Mouse (Mus musculus) limb, embryonic 13.5 days (tissue): Measurements from ENCODE around the gene Dhdh. TPM values are rescaled to one million over a fixed set of nuclear protein-coding genes. Genes with fewer than 3 reads are reported as not detected.

Experiments used
- ATAC-seq: fragments of 200-750 bp; cut with Nextera tagmentation; 2 replicates; pipeline ENCODE4 v1.8.0; 2017; ENCODE audit warnings: low read depth, moderate number of reproducible peaks, moderate TSS enrichment; ENCODE audit not compliant: low FRiP score
- H3K27ac ChIP-seq: fragments of 300-500 bp; sonication (generic); 2 replicates; pipeline ENCODE4 v1.5.1; 2015; ENCODE audit warnings: inconsistent platforms, mild to moderate bottlenecking, moderate library complexity
- H3K27me3 ChIP-seq: fragments of 300-500 bp; sonication (generic); 2 replicates; pipeline ENCODE4 v1.6.1; 2015; ENCODE audit warnings: mild to moderate bottlenecking, inconsistent platforms
- H3K36me3 ChIP-seq: fragments of 300-500 bp; sonication (generic); 2 replicates; pipeline ENCODE4 v1.6.1; 2015; ENCODE audit warnings: inconsistent platforms, mild to moderate bottlenecking, moderate library complexity
- H3K4me1 ChIP-seq: fragments of 300-500 bp; sonication (generic); 2 replicates; pipeline ENCODE4 v1.6.1; 2015; ENCODE audit warnings: inconsistent platforms
- H3K4me2 ChIP-seq: fragments of 300-500 bp; sonication (generic); replicated peaks from 2 replicates; pipeline ENCODE4 v1.6.1; 2015; ENCODE audit warnings: inconsistent platforms, mild to moderate bottlenecking, moderate library complexity
- H3K4me3 ChIP-seq: fragments of 300-500 bp; sonication (generic); 2 replicates; pipeline ENCODE4 v1.5.1; 2015; ENCODE audit warnings: moderate library complexity, mild to moderate bottlenecking, inconsistent platforms
- H3K9ac ChIP-seq: fragments of 300-500 bp; sonication (generic); 2 replicates; pipeline ENCODE4 v1.6.1; 2015; ENCODE audit warnings: mild to moderate bottlenecking, inconsistent platforms
- H3K9me3 ChIP-seq: fragments of 300-500 bp; sonication (generic); 2 replicates; pipeline ENCODE4 v1.6.1; 2016; ENCODE audit warnings: inconsistent platforms
- WGBS: fragments of 180-500 bp; shearing (Covaris S2); methylation state at CpG from one replicate; pipeline ENCODE4 v1.1.7; 2015; 5-methylcytosine and 5-hydroxymethylcytosine counted together
- polyA plus RNA-seq: library from polyadenylated mRNA; unstranded; fragments of >200 nt; fragmentation: Nextera tagmentation; extraction: Ambion mirVana; gene quantifications from 2 replicates; pipeline ENCODE4 v1.2.1, GENCODE M21; 2015

Gene Dhdh
- polyA plus RNA-seq, 1 experiment from 2014 or later: 2.9 TPM

DNA sequence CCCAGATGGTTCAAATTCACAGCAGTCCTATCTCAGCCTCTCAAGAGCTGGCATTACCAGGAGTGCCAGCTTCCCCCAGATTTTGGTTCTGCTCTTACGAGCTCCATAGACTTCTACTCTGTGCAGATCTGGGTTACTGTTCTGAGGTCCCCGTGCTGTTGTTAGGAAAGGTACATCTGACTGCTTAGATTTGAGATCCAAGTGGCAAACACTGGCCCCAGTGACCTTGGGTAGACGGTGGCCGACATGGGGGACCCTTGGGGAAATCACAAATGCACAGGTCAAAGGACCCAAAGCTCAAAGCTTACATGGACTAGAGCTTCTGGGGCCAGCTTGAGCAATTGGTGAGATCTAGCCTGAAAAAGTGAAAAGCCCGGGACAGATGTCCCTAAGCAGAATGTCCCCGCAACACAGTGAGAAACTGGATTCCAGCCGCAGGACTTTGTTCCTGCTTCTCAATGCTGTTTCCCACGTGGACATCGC is 31.8 kb downstream of the Dhdh start:
- H3K9ac ChIP-seq: 0 out of 2 replicates have a peak overlapping the region, but pooled peaks have one; percentile 91
- ATAC-seq: no peak
- H3K36me3 ChIP-seq: peaks cover 66% of the 10 kb centered on the region
- 52% methylated on average over 9 of the region's 9 CpGs for WGBS
- no peaks in the 10 kb centered on the region for H3K27me3 ChIP-seq
- peaks cover 40% of the 10 kb centered on the region for H3K4me1 ChIP-seq
- peak overlapping the region; percentile 89 for H3K4me3 ChIP-seq
- peak overlapping the region; percentile 88 for H3K4me2 ChIP-seq
- peak overlapping the region; percentile 52; the same call in 1 of the 2 replicates for H3K27ac ChIP-seq
- H3K9me3 ChIP-seq: no peaks in the 10 kb centered on the region

DNA sequence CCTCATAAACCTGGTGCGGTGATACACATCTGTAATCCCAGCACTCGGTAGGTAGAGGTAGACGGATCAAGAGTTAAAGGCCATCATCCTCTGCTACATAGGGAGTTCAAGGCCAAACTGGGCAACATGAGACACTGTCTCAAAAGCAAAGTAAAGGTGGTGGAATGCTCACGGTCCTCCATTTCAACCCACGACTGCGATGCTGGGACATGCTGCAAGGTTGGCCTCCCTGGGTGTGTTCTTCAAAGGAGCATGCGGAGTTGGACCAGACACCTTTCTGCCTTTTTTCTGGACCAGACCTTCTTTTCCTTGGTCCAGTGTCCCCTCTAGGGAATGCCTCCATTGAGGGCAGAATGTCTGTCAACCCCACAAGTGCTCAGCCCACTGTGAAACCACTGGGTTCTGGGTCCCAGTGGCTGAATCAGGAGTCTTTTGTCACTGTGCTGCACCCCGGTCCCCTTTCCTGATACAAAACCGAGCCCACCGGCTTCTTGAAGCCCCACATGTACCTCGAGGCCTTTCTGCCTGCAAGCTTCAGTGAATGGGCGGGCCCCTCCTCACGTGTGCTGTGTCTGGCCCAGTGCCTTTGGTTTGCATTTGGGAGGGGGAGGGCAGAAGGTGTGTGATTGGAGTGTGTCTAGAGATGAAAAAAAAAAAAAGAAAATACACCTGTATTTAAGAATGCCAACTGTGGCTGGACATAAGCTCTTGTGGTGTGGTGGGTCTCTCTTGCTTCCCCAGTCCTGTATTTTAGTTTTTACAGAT is 32.5 kb downstream of the Dhdh start:
- H3K4me1 ChIP-seq: peaks cover 35% of the 10 kb centered on the region
- no peak overlapping the region; the same call in 1 of the 2 replicates for H3K27ac ChIP-seq
- H3K36me3 ChIP-seq: peaks cover 67% of the 10 kb centered on the region
- ATAC-seq: no peak
- WGBS: 71% methylated on average over 13 of the region's 13 CpGs
- no peak overlapping the region for H3K4me2 ChIP-seq
- no peaks in the 10 kb centered on the region for H3K27me3 ChIP-seq
- no peak overlapping the region for H3K9ac ChIP-seq
- no peaks in the 10 kb centered on the region for H3K9me3 ChIP-seq
- no peak overlapping the region for H3K4me3 ChIP-seq

- H3K4me3 ChIP-seq: no peak overlapping the region
- ATAC-seq: no peak
- no peaks in the 10 kb centered on the region for H3K27me3 ChIP-seq
- H3K9me3 ChIP-seq: no peaks in the 10 kb centered on the region
- H3K9ac ChIP-seq: no peak overlapping the region
- WGBS: 94% methylated on average over 15 of the region's 15 CpGs
- peaks cover 73% of the 10 kb centered on the region for H3K36me3 ChIP-seq
- no peak overlapping the region for H3K27ac ChIP-seq
- H3K4me1 ChIP-seq: peaks cover 24% of the 10 kb centered on the region
- no peak overlapping the region for H3K4me2 ChIP-seq
These were observed 33.6 kb downstream of the Dhdh start for GRCm38 (mm10) chr7:45454971-45455370.

GRCm38 (mm10) chr7:45451344-45451982 is 37.1 kb downstream of the Dhdh start:
- 0 out of 2 replicates have a peak, but pooled peaks have one; percentile 45 for ATAC-seq
- Histone ChIP-seq H3K36me3 (peaks cover 72% of the 10 kb centered on the region), H3K4me3 (no peak overlapping the region), H3K27ac (no peak overlapping the region), H3K4me2 (no peak overlapping the region), H3K27me3 (no peaks in the 10 kb centered on the region), H3K9me3 (no peaks in the 10 kb centered on the region), H3K4me1 (peaks cover 4% of the 10 kb centered on the region; the same call in 1 of the 2 replicates), H3K9ac (no peak overlapping the region)
- WGBS: 55% methylated on average over 23 of the region's 23 CpGs

DNA sequence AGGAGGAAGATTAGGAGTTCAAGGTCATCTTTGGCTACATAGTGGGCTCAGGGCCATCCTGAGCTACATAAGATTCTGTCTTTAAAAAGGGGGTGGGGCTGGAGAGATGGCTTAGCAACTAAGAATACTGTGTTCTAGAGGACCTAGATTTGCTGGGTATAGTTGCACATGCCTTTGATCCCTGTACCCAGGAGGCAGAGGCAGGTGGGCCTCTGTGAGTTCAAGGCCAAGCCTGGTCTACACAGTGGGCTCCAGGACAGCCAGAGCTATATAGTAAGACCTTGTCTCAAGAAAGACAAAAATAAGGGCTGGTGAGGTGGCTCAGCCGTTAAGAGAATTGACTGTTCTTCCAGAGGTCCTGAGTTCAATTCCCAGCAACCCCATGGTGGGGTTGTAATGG is 38.6 kb downstream of the Dhdh start:
- Histone ChIP-seq H3K27me3 (no peaks in the 10 kb centered on the region), H3K4me1 (no peaks in the 10 kb centered on the region), H3K36me3 (peaks cover 72% of the 10 kb centered on the region), H3K9ac (no peak overlapping the region), H3K4me3 (no peak overlapping the region), H3K27ac (no peak overlapping the region), H3K4me2 (no peak overlapping the region), H3K9me3 (no peaks in the 10 kb centered on the region)
- 91% methylated on average over 1 of the region's 1 CpGs for WGBS
- ATAC-seq: no peak

DNA sequence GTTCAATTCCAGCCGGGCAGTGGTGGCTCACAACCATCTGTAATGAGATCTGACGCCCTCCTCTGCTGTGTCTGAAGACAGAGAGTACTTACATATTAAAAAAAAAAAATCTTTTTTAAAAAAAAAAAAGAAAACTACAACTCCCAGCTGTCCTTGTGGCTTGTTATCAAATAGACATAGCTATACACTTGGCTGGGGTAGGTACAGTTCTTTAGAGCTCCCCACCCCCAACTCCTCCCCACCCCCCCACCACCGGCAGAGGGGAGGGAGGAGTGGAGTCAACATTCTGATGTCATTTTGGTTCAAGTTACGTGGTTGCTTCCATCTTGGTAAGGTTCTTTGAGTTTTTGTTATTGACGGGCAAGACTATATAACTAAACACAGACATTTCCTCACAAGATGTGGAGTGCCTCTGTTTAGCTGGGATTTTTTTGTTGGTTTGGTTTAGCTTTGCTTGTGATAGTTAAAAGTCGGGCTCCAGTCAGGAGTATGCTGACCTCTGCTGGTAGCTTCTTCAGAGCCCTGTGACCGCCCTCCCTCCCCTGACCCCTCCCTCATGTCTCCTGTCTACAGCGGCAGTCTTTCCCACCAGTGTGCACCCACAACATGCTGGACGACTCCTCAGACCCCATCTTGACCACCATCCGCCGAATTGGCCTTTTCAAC is 41.1 kb downstream of the Dhdh start:
- peaks cover 74% of the 10 kb centered on the region for H3K36me3 ChIP-seq
- no peaks in the 10 kb centered on the region for H3K27me3 ChIP-seq
- H3K9ac ChIP-seq: no peak overlapping the region
- WGBS: 32% methylated on average over 11 of the region's 11 CpGs
- H3K27ac ChIP-seq: no peak overlapping the region
- H3K4me2 ChIP-seq: no peak overlapping the region
- no peak overlapping the region for H3K4me3 ChIP-seq
- ATAC-seq: peak; percentile 37
- no peaks in the 10 kb centered on the region for H3K9me3 ChIP-seq
- H3K4me1 ChIP-seq: no peaks in the 10 kb centered on the region

GRCm38 (mm10) chr7:45446589-45446988 is 42.0 kb downstream of the Dhdh start:
- Histone ChIP-seq H3K9ac (no peak overlapping the region), H3K27ac (no peak overlapping the region), H3K4me3 (no peak overlapping the region), H3K9me3 (no peaks in the 10 kb centered on the region), H3K4me2 (no peak overlapping the region), H3K4me1 (no peaks in the 10 kb centered on the region), H3K36me3 (peaks cover 70% of the 10 kb centered on the region), H3K27me3 (no peaks in the 10 kb centered on the region)
- ATAC-seq: no peak

DNA sequence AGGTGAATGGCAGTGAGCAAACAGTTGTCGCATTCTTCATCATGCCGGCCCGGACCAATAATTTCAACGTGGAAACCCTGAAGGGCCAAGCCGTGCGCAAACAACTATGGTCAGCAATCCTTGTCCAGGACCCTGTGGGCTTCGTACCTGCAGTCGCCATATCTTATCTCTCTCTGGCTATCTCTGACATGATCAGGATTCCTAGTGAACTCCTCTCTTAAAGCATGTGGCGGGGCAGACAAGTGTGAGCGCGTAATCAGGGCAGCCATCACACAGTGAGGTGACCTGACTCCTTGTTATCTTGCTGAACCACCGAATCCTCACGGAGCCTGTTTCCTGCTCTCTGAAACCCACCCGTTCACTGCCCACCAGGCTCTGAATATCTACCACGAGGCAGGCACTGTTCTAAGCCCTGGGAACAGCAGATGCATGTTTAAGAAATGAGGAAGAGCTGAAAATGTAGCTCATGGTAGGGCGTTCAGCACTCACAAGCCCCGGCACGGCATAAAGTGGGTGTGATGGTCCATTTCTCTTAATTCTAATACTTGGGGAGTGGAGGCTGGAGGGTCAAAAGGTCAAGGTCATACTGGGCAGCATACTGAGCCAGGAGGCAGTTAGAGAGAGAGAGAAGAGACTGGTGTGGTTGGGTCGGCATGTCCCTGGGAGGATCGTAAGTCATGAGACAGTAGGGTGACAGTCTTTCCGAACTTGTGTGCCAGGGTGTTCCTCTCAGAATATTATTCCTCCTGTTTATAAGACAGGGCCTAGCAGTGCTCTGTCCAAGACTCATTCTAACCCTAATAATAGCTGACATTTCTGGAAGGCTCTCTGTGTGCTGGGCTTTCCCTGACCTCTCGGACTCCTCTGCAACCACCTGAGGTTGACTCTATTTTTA is 44.8 kb downstream of the Dhdh start:
- Histone ChIP-seq H3K4me1 (no peaks in the 10 kb centered on the region), H3K27me3 (no peaks in the 10 kb centered on the region), H3K4me2 (no peak overlapping the region), H3K9ac (no peak overlapping the region), H3K27ac (no peak overlapping the region), H3K36me3 (peaks cover 74% of the 10 kb centered on the region), H3K4me3 (no peak overlapping the region), H3K9me3 (no peaks in the 10 kb centered on the region)
- ATAC-seq: no peak
- 86% methylated on average over 22 of the region's 22 CpGs for WGBS

DNA sequence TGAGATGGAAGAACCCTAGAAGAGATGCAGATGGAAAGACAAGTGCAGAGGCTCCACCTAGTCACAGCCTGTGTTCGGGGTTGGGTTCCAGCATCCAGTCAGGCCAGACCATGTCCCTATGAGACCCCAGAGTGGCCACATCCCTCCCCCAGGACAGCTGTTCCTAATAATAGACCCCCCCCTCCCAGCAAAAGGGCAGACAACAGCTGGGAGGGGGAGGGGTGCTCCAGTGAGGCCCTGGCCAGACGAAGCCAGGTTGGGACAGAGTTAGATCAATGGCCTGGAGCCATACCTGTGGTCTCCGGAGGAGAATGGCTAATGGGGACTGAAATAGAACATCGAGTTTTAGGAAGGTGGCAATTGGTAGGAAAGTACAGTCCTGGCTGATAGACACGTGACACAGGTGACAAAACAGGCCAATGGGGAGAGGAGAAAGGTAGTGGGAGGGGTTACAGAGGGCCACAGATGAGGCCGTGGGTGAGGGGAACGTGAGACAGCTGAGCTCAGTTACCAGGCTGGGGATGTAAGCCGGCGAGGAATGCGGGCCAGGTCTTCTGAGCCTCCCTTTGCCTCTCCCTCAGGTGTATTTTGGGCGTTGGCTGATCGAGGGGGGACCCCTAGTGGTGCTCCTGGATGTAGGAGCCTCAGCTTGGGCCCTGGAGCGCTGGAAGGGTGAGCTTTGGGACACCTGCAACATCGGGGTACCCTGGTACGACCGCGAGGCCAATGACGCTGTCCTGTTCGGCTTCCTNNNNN is 50.9 kb downstream of the Dhdh start, which contains the start of gene Ruvbl2:
Gene Ruvbl2 (minus strand): TSS at position 576 of the 756 bp plus-strand sequence.
- H3K9ac ChIP-seq: no peak within 1 kb of the TSS
- H3K4me2 ChIP-seq: peak within 1 kb of the TSS; percentile 82
- H3K27me3 ChIP-seq: no peaks in the 10 kb centered on the region
- no peak within 1 kb of the TSS for H3K27ac ChIP-seq
- H3K4me1 ChIP-seq: peaks cover 44% of the 10 kb centered on the region
- ATAC-seq: no peak
- WGBS: 13% methylated on average over 19 of the region's 19 CpGs
- no peaks in the 10 kb centered on the region for H3K9me3 ChIP-seq
- H3K36me3 ChIP-seq: peaks cover 32% of the 10 kb centered on the region
- peak within 1 kb of the TSS; percentile 13 for H3K4me3 ChIP-seq

DNA sequence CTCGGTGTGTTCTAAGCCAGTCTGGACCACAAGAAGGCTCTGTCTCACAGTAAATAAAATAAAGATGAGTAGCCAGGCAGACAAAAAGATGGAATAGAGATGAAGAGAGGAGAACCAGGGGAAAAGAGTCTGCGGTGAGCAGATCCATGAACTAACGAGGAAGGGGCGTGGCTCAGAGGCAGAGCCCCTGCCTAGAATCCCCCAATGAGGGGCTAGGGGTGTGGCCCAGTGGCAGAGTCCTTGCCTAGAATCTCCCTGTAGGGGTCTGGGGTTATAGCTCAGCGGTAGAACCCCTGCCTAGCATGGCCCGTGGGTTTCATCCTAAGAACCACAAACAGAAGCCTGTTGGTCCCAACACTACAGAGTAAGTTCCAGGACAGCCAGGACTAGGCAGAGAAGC is 51.6 kb downstream of the Dhdh start:
- Histone ChIP-seq H3K36me3 (peaks cover 27% of the 10 kb centered on the region), H3K4me3 (0 out of 2 replicates have a peak overlapping the region, but pooled peaks have one; percentile 13), H3K27ac (no peak overlapping the region), H3K9me3 (no peaks in the 10 kb centered on the region), H3K27me3 (no peaks in the 10 kb centered on the region), H3K4me1 (peaks cover 47% of the 10 kb centered on the region), H3K9ac (no peak overlapping the region), H3K4me2 (peak overlapping the region; percentile 82)
- WGBS: 20% methylated on average over 6 of the region's 6 CpGs
- ATAC-seq: no peak

GRCm38 (mm10) chr7:45436444-45436843 is 52.2 kb downstream of the Dhdh start:
- 0 out of 2 replicates have a peak overlapping the region, but pooled peaks have one; percentile 13 for H3K4me3 ChIP-seq
- peak overlapping the region; percentile 82 for H3K4me2 ChIP-seq
- peaks cover 47% of the 10 kb centered on the region for H3K4me1 ChIP-seq
- H3K27ac ChIP-seq: no peak overlapping the region
- H3K36me3 ChIP-seq: peaks cover 29% of the 10 kb centered on the region
- peak overlapping the region; percentile 77; the same call in 1 of the 2 replicates for H3K9ac ChIP-seq
- WGBS: 90% methylated on average over 5 of the region's 5 CpGs
- H3K9me3 ChIP-seq: no peaks in the 10 kb centered on the region
- no peak for ATAC-seq
- H3K27me3 ChIP-seq: no peaks in the 10 kb centered on the region
